Mouse (Mus musculus): ENCODE measurements around the gene Bcr. TPM values are rescaled to one million over a fixed set of nuclear protein-coding genes. Genes with fewer than 3 reads are reported as not detected.

Bcr gene
- polyA plus RNA-seq (2017; shearing (Covaris generic)): 1 to 10 TPM; 4.4 to 7.0 TPM

DNA sequence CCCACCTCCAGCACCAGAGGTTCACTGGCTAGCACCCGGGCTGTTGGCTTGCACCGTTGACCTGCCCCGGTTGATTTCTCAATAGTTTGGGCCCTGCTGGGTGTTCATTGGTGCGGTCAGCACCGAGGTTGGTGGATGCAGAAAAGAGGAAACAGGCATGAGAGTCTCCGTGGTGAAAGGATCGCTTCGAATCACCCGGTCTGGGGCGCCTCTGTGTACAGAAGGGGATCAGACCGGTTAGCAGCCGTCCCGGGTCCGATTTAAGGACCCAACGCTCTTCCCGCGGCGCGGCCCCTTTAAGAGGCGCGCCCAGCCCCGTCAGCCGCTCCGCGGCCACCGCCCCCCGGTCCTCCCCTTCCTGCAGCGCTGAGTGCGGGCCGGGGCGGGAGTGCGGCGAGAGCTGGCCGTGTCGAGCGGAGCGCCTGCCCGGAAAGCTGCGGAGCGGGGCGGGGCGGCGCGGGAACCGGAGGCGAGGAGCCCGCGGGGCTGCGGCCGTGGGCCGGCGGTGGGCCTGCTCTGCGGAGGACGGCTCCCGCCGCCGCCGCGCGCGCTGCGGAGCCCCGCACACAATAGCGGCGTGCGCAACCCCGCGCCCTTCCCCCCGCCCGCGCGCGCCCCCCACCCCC lies at the start of gene Bcr:
Bcr (plus strand) TSS at position 376 of the 626 bp plus-strand sequence.
- peak; percentile 79 for ATAC-seq

DNA sequence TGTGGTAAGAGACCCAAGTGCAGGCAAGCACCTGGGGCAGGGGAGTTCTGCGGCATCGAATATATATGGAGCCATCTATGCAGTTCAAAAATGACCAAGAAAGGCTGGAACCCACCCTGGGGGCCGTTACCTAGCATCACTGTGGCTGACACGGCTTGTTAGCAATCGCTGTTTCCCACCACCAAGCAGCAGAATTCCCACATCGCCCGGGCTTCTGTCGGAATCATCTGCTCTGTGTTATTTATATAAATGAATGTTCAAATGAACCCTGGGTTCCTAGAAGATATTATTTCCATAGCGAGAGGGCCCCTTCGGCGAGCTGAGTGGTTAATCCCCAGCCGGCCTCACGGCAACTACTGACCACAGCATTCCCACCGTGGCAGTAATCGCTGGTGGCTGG lies 49.7 kb upstream of the Bcr start:
- no peak for ATAC-seq

DNA sequence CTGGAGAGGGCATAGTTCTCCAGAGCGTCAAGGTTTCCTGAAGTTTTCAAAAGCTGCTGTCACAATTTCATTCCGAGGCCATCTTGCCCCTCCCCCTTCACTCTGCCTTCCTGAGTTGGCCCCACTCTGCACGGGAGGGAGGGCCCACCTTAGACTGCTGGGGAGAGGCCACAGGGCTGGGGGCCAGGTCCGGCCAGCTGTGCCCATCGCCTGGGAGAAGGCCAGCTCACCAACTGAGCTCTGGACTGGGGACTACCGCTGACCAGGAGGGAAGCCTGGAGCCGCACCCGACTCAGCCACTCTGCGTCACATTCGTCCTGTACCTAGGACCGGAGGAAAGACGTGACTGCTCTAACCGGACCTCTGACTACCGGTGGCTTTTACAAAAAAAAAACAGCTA lies 44.9 kb upstream of the Bcr start:
- ATAC-seq: no peak

DNA sequence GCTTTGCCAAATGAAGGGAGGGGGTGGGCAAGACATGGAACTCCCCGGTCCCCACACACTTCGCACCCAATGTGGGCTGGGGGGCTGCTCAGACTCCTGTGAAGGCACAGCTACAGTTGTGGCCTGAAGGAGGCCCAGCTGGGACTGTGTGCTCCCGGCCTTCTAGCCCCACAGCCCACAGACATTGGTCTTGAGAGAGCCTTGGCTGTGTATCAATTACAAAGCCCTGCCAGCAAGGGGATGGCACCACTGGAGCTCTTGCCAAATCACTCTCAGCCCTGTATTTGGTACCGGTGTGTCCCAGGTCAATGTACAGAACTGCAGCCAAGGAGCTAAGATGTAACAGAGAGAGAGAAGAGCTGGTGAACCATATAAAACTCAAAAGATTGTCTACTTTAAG lies 43.9 kb upstream of the Bcr start:
- no peak for ATAC-seq

DNA sequence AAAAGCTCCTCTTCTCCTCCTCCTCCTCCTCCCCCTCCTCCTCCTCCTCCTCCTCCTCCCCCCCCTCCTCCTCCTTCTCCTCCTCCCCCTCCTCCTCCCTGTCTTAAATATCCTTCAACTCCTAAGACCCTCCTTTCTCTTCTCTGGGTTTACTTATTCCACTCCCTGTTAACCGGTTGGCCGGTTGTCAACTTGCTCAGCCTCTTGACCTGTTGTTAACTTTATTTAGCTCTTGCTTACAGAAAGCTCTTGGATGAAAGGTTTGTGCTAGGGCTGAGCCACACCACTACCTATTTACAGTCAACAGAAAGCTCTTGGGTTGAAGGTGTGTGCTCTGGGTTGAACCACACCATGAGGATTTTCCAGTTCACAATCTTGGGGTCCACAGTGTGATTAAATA lies 40.1 kb upstream of the Bcr start:
- no peak for ATAC-seq

DNA sequence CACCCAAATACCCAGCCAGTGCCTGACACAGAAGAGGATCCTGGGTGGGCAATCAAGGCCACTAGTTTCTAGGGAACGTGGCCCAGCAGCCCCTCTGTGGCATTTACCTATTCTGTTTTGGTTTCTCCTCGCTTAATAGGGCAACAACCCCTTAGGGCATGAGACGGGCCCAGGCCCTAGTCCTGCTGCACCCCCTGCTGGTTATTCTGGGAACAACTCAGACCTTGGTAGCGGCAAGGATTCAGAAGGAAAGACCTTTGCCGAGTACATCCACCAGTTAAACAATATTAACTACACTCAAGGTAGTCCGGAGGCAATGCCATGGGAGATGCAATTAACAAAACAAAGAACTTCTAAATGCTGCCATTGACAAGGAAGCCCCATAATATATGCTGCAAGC lies 39.3 kb upstream of the Bcr start:
- no peak for ATAC-seq

DNA sequence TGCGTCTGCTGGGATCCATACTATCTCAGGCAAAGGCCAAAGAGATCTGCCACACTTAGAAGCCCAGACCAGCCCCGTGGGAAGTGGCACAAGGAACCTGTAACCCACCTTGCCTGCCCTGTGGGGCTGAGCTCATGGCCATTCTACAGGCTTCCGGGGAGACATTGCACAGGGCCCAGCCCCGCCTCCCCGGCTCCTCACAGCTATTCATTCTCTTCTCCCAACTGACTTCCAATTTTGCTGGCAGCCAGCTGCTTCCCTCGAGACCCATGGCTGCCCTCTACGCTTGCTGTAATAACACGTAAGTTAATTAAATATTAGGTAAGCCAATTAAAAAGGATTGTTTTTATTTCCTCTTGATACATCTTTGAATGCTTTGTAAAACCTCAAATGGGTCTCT lies 33.9 kb upstream of the Bcr start:
- ATAC-seq: no peak

DNA sequence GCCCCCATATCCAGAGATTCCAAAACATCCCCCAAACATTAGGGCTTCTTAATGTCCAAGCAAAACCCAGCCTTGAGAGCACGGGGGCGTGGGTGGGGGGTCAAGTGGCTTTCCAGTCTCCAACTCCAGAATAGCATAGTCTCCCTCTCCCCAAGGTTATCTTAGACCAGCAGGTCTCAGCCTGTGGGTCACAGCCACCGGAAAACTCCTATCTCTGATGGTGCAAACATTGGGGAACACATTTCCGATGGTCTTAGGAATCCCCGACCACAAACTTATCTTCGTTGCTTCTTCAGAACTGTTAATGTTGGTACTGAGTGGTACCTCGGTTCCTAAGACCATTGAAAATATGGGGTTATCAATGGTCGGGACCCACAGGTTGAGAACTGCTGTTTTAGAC lies 31.6 kb upstream of the Bcr start:
- no peak for ATAC-seq

DNA sequence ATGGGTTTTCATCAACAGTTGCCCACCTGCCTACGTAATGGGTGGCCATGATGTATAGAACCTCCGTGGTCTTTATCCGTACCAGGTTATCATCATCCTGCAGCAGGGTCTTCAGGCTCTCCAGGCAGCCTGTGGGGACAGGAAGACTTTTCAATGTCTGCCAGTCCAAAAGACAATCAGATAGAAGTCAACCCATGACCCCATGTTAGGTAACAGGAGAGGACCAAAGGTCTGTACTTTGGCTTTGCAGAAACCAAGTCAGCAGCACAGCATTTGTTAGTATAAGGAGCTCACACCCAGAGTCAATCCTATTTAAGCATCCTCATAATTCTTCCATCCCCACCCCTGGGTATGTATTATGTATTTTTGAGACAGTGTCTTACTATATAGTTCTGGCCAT lies 30.7 kb upstream of the Bcr start:
- no peak for ATAC-seq

DNA sequence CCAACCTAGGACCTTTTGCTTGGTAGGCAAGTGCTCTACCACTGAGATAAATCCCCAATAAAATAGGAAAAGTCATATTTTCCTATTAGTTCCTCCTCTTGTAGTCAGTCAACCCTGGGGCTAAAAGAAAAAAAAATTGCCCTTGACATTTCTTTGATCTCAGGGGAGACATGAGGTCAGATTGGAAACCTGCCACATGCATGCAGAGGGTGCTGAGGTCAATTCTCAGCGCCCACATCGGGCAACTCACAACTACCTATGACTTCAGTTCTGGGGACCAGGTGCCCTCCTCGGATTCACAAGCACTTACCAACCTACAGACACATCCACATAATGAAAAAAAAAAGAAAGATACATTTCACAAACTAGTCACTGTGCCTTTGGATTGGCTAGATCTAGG lies 30.2 kb upstream of the Bcr start:
- ATAC-seq: no peak

DNA sequence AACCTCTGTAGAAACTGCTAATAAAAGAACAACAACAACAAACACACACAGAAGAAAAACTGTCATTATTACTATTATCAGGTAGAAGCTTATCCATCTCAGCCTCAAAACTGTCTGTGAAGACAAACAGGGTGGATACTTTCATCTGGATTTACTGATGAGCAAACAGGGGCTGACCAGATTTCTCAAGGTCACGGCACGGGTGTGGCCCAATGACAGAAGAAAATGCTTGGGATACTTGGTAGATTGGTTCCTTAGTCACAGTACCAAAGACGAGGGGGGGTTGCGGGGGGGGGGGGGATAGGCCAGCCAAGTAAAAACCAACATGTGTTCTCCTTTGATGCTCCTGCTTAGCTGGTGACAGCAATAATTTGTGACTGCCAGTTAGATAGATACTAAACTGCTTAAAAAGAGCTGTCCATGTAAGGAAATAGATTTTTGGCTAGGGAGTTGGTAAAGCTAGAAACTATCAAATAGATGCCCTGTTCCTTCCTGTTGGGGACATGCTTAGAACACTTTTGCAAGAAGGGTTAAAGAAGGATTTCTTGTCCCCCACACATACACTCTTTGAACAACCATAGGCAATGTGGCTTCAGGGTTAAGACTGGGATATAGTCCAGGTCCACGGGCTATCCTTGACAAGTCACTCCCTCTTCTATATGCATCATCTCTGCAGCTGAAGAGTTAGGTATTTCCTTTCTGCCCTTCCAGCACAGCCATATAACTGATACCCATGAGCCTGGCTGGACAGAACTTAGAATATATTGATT lies 28.9 kb upstream of the Bcr start:
- ATAC-seq: no peak

DNA sequence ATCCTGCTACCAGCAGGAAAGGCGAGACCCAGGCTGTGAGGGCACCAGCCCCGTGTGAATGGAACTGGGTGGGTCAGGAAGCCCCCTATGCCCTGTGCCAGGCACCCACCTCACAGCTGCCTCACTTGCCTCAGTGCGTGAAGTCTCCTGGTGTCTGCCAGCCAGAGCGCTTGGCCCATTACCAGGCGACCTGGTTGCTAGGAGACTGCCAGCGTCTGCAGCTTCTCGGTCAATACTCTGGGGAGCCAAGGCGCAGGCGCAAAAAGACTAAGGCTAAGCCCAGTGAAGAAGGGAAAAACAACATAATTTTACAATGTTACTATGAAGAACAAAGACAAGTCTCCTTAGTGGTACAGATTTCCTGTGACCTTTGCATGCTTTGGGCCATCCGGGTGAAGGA lies 28.0 kb upstream of the Bcr start, which contains the start of gene Rsph14:
Rsph14 (minus strand) TSS at position 192 of the 400 bp plus-strand sequence.
- no peak for ATAC-seq

DNA sequence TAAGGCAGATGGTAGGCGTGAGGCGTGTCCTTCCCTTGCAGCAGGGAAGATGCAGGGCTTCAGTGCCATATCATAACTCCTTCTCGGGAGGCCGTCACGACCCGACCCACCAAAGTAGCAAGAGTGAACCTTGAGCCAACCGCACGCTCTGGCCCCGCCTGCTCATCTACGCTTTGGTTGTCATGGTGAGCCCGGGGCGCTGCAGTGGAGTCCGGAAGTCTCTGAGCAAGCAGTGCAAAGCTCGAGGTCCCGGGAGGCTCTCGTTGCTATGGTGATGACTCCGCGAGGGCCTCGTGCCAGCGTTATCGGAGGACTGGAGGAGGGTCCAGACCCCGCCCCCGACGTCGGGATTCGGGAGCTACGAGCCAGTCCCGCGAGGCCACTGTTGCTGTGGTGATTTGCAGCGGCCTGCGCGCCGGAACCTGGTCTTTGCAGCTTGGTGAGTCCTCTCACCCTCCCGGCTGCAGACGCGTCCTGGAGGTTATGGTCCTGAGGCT lies 23.5 kb upstream of the Bcr start, which contains the start of gene Rab36:
Rab36 (plus strand) TSS at position 176 of the 497 bp plus-strand sequence.
- peak; percentile 99 for ATAC-seq

DNA sequence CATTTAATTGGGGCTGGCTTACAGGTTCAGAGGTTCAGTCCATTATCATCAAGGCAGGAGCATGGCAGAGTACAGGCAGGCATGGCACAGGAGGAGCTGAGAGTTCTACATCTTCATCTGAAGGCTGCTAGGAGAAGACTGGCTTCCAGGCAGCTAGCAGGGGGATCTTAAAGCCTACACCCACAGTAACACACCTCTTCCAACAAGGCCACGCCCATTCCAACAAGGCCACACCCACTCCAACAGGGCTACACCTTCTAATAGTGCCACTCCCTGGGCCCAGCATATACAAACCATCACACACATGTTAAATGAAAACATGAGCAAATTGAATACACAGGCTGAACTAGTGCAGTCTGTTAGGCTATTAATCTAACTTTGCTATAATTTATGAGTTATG lies 18.3 kb upstream of the Bcr start:
- peak; percentile 47 for ATAC-seq

DNA sequence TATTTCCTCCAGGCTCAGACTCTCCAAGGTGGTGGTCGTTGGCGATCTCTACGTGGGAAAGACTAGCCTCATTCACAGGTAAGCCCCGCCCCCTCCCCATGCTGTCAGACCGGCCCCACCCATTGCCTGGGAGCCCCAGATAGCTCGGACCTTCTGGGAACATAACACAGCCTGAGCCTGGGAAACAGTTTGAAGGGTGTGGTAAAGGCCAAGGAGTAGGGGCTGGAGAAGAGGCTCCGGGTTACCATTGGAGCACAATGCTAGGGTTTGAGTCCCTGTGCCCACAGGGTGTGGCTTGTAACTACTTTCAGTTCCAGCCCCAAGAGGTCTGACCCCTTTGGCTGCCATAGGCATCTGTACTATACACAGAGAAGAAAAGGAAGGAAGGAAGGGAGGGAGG lies 15.9 kb upstream of the Bcr start:
- ATAC-seq: no peak

DNA sequence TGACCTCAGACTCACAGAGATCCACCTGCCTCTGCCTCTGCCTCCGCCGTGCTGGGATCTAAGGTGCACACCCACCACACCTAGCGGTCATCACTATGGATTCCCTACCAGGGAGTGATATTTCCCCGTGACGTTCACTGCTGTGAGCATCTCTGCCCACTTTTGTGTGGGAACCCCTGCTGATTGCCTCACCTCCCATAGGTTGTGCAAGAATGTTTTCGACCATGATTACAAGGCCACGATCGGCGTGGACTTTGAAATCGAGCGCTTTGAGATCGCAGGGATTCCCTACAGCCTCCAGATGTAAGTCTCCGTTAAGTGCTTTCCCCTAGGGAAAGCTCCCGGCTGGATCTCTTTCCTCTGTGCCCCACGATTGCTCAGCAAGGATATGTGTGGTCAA lies 14.6 kb upstream of the Bcr start:
- ATAC-seq: no peak

DNA sequence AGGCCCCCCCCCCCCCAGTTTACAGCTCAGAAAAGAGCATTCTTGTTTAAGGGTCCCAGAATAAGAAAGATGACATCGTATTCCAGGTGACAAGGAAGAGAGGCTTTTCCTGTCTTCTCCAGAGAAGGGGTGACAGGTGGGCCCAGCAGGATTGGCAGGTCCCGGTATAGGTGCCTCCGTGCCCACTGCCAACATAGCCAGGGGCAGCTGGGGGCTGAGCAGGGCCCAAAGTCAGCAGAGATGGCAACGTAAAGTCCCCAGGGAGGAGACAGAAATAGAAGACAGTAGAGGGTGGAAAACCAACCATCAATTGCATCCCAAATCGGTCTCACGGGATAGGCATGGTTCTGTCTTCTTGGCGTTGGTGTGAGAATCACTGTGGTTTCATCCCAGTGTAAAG lies 11.7 kb upstream of the Bcr start:
- no peak for ATAC-seq

DNA sequence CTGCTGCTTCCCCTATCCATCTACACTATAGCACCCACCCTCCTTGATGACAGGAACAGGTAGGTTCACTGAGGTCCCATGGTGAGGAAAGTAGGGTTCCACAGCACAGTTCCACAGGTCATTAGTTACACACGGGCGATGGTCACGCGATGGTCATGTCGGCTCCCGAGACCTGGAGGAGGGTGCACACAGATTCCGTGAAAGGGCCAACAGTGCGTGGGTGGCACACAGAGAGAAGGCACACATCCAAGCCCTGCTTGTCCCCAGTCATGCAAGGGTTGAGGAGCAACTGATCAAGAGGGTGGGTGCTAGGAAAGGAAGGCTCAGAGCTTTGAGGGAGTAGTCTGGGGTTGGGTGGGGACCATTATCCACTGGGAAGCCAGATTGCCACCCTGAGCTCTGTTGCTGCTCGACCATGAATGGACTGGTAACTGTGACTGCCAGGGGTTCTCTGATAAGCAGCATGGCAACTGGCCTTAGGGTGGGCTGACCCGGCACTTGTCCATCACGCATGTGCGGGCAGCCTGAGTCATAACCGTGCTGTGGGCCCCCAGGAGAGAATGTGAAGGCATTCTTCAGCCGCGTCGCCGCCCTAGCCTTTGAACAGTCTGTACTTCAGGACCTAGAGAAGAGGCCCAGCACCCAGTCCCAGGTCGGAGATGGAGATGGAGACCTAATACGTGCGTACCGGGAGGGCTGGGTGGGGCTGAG lies 8.9 kb upstream of the Bcr start:
- no peak for ATAC-seq

DNA sequence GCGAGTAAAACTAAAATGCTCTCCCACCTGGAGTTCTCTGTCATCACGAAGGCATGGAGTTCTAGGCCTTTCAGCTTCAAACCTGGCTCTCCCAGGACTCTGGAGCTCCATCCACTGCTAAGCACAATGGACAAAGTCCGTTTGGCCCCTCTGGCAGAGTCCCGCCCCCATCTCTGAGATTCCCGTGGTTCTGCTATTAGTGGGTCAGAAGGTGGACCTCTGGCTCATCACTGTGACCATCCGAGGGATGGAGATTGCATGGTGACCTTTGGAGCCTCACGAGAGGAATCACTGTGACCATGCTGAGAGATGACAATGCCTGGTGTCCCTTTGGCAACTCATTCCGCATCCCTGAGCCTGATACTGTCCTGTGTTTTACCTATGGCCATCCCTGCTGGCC lies 7.5 kb upstream of the Bcr start:
- ATAC-seq: no peak

DNA sequence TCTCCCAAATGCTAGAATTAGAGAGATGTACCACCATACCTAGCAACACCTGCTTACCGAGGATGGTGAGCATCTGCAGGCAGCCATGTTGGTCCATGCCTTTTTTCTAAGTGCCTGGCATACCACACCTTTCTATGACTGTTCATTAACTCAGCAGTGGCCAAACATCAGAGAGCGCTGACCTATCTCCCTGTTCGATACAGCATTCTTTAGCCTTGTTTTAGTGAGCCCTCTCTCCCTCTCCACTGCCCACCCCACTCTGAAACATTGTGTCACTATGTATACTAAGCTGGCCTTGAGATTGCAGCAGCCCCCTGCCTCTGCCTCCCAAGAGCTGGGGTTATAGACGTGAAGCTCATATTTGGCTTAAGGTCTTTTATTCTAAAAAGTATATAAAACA lies 6.7 kb upstream of the Bcr start:
- ATAC-seq: no peak

DNA sequence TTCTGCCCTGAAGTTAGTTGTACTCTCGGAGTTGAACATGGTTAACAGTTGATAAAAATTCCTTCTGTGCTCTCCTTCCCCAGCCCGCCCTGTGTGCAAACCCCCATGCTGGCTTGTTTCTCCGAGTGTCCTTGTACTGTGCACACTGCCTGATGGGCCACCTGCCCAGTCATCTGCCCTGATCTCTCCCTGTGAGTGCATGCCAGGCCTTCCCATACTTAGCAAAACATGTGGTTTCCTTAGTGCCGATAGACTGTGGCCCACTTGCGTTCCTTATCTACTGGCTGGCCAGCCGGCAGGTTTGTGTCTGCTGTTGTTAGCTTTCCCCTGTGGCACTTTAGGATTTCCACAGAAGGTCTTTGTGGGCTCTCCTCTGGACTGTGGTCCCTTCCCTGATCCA lies 6.3 kb upstream of the Bcr start:
- ATAC-seq: no peak

DNA sequence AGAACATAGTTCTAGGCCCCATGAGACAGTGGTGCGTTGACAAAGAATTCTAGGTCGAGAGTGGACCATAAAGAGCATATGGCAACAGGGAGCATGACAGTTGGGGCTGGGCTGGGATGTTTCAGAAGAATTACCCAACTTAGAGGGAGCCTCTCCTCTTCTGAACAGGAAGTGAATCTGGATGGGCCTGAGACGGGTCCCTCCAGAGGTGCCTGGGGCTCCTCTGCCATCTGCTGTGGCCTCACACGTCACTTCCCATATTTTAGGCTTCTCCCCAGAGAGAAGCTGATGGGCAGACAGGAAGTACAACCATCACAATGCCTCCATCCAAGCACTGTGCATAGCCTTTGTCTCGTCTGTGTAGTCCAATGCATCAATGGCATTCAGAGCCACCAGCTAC lies 4.7 kb upstream of the Bcr start:
- ATAC-seq: no peak

DNA sequence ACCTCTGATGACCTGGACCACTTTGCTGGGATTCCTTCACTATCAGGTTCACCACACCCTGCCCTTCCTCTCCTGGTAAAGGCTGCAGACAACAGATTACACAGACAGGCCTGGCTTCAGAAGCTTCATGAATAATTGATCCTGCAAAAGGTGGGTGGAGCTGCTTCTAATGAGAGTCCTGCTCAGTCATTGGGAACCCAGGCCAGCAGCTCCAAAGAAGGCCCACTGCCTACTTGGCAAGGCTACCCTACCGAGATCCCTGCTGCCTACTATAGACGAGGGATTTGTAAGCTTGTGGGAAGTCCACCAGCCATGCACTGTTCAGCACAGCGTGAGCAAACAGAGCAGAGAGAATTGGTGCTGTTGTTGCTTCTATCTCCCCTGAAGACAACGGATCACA lies 4.1 kb upstream of the Bcr start:
- ATAC-seq: no peak

DNA sequence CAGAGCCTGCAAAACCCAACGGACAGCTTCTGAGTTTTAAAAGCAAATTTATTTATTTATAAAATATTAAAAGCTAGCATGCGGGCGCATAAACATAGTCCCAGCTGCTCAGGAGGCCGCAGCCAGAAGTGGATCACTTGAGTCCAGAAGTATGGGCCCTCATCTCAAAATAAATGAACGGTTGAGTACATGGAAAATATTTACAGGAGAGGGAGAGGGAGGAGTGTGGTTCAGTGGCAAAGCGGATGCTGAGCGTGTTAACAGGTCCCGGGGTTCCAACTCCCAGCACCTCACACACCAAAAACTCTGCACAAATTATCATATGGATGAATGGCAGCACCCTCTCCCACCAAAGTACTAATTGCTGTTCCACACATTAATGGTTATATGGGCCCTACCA lies 2.1 kb upstream of the Bcr start:
- no peak for ATAC-seq

Measured in CD4-positive, CD25-positive, alpha-beta regulatory T cell, adult 4 months (primary cell).